ENCODE assay signal across 8 mouse cellular contexts in genomic region chr6:143609100-143609499, GRCm38 (mm10).
DNase-seq lines count a peak whose midpoint lies in the region; ATAC-seq lines count a peak whose summit lies in the region.

No protein-coding gene starts in this region.

- no peak overlapping the region for H3K4me3 ChIP-seq in heart, embryonic 12.5 days
- H3K4me3 ChIP-seq in hindbrain, embryonic 13.5 days = no peak overlapping the region

- intact Hi-C loops in heart, postnatal 10 days (cut with DNase I) = loop anchor here (5.0 kb wide), 1 partner anchor 1353 kb away; no protein-coding TSS in a partner anchor

- ATAC-seq in heart, embryonic 12.5 days (ENCODE audit: insufficient number of reproducible peaks, low FRiP score) = no peak; the same call in 1 of the 2 replicates
- ATAC-seq in hindbrain, embryonic 13.5 days (ENCODE audit: low FRiP score) = no peak

- H3K4me2 ChIP-seq in heart, embryonic 12.5 days = no peak overlapping the region
- H3K4me2 ChIP-seq in hindbrain, embryonic 13.5 days = no peak overlapping the region

- DNase-seq in heart, adult 8-10 months (ENCODE audit: low spot score) = peak; percentile 16
- DNase-seq in B cell, adult 2 months = peak; percentile 7 to 19
- peak; percentile 56 for DNase-seq in NIH3T3 (ENCODE audit: low read depth)
- DNase-seq in heart, postnatal 10 days = peak; percentile 20 to 40
- DNase-seq in thymus, postnatal 14 days = peak; percentile 20
- DNase-seq in layer of hippocampus, adult 9-11 months = no peak

- no peaks in the 10 kb centered on the region for H3K9me3 ChIP-seq in heart, embryonic 12.5 days (replicated peaks)
- no peaks in the 10 kb centered on the region for H3K9me3 ChIP-seq in hindbrain, embryonic 13.5 days

- no peaks in the 10 kb centered on the region for H3K36me3 ChIP-seq in heart, embryonic 12.5 days
- H3K36me3 ChIP-seq in hindbrain, embryonic 13.5 days = no peaks in the 10 kb centered on the region

- H3K4me1 ChIP-seq in heart, embryonic 12.5 days (replicated peaks) = no peaks in the 10 kb centered on the region
- peaks cover 1% of the 10 kb centered on the region for H3K4me1 ChIP-seq in hindbrain, embryonic 13.5 days (replicated peaks)

- H3K27me3 ChIP-seq in heart, embryonic 12.5 days (replicated peaks) = no peaks in the 10 kb centered on the region
- no peaks in the 10 kb centered on the region for H3K27me3 ChIP-seq in hindbrain, embryonic 13.5 days

- H3K27ac ChIP-seq in heart, embryonic 12.5 days (ENCODE audit: poor library complexity, severe bottlenecking) = no peak overlapping the region
- no peak overlapping the region for H3K27ac ChIP-seq in hindbrain, embryonic 13.5 days

- WGBS in heart, embryonic 12.5 days = 81% methylated on average over 1 of the region's 1 CpGs
- 85% methylated on average over 1 of the region's 1 CpGs for WGBS in hindbrain, embryonic 13.5 days

- H3K9ac ChIP-seq in heart, embryonic 12.5 days = no peak overlapping the region
- H3K9ac ChIP-seq in hindbrain, embryonic 13.5 days = no peak overlapping the region
